Mouse (Mus musculus) liver, postnatal 0 days (tissue): ENCODE results near the gene Gm20716. TPM values are rescaled to one million over a fixed set of nuclear protein-coding genes. Genes with fewer than 3 reads are reported as not detected.

Experiments used
- ATAC-seq: fragments of 200-750 bp; cut with Nextera tagmentation; 2 replicates; pipeline ENCODE4 v1.8.0; 2017; ENCODE audit warnings: mild to moderate bottlenecking, moderate library complexity
- DNase-seq: peaks from one replicate; pipeline ENCODE4 v3.0.0-alpha.2; 2016
- H3K27ac ChIP-seq: fragments of 300-500 bp; sonication (generic); 2 replicates; pipeline ENCODE4 v1.5.1; 2014; ENCODE audit warnings: antibody characterized with exemption, moderate library complexity, mild to moderate bottlenecking, low read depth
- H3K27me3 ChIP-seq: fragments of 300-500 bp; sonication (generic); 2 replicates; pipeline ENCODE4 v1.6.1; 2014; ENCODE audit warnings: low read length, control low read depth, mixed read lengths; ENCODE audit not compliant: insufficient read depth
- H3K36me3 ChIP-seq: fragments of 300-500 bp; sonication (generic); replicated peaks from 2 replicates; pipeline ENCODE4 v1.6.1; 2014; ENCODE audit warnings: mild to moderate bottlenecking, control low read depth, low read length, moderate library complexity, mixed read lengths; ENCODE audit not compliant: insufficient read depth
- H3K4me1 ChIP-seq: fragments of 300-500 bp; sonication (generic); 2 replicates; pipeline ENCODE4 v1.6.1; 2014; ENCODE audit warnings: antibody characterized with exemption, mild to moderate bottlenecking, control low read depth; ENCODE audit not compliant: insufficient read depth
- H3K4me2 ChIP-seq: fragments of 300-500 bp; sonication (generic); 2 replicates; pipeline ENCODE4 v1.6.1; 2014; ENCODE audit warnings: low read depth, mild to moderate bottlenecking, low read length, moderate library complexity, mixed read lengths
- H3K4me3 ChIP-seq: fragments of 300-500 bp; sonication (generic); 2 replicates; pipeline ENCODE4 v1.5.1; 2014; ENCODE audit warnings: low read depth, low read length
- H3K9ac ChIP-seq: fragments of 300-500 bp; sonication (generic); replicated peaks from 2 replicates; pipeline ENCODE4 v1.6.1; 2014; ENCODE audit warnings: mild to moderate bottlenecking, moderate library complexity
- H3K9me3 ChIP-seq: fragments of 300-500 bp; sonication (generic); 2 replicates; pipeline ENCODE4 v1.6.1; 2016; ENCODE audit warnings: mild to moderate bottlenecking, control low read depth, low read length, mixed read lengths
- CTCF ChIP-seq: sonication (generic); IDR thresholded peaks from 2 replicates; pipeline ENCODE4 v1.5.1; 2016; ENCODE audit warnings: antibody characterized with exemption, low read depth
- EP300 ChIP-seq: IDR thresholded peaks from 2 replicates; pipeline ENCODE4 v1.6.1; 2016; ENCODE audit warnings: antibody characterized with exemption, low read depth, mild to moderate bottlenecking
- WGBS: fragments of 180-500 bp; shearing (Covaris S2); extraction: QIAGEN DNeasy Blood & Tissue Kit; methylation state at CpG from one replicate; pipeline ENCODE4 v1.1.7; 2014; ENCODE audit not compliant: insufficient replicate concordance; 5-methylcytosine and 5-hydroxymethylcytosine counted together
- polyA plus RNA-seq: library from polyadenylated mRNA; unstranded; fragments of >200 nt; fragmentation: Nextera tagmentation; extraction: Ambion mirVana; gene quantifications from 2 replicates; pipeline ENCODE4 v1.2.1, GENCODE M21; 2015

The Gm20716 gene
- polyA plus RNA-seq, 1 experiment from 2014 or later, result 2.8 TPM

DNA sequence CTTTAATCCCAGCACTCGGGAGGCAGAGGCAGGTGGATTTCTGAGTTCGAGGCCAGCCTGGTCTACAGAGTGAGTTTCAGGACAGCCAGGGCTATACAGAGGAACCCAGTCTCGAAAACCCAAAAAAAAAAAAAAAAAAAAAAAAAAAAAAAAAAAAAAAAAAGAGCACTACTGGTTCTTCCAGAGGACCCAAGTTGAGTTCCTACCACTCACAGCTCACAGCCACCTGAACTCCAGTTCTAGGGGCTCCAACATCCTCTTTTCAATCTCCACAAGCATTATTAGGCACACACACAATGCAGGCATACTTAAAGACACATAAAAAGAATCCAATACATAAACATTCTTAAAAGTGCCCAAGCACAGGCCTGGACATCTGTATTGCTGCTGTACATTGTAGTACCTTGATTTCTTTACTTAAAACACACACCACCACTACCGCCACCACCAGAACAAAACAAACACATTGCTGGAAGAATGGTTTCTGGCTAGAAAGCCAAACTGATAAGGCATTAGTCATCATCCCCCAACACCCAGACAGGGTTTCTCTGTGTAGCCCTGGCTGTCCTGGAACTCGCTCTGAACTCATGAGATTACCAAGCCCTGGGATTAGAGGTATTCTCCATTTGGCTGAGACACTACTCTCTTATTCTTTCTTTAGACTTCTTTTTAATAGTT is 30.0 kb downstream of the Gm20716 start:
- ATAC-seq (no peak), DNase-seq (no peak)
- Histone ChIP-seq H3K9me3 (no peaks in the 10 kb centered on the region), H3K9ac (no peak overlapping the region), H3K4me1 (peaks cover 46% of the 10 kb centered on the region), H3K27me3 (no peaks in the 10 kb centered on the region), H3K4me2 (no peak overlapping the region), H3K4me3 (no peak overlapping the region), H3K36me3 (peaks cover 37% of the 10 kb centered on the region), H3K27ac (no peak overlapping the region)
- TF ChIP-seq CTCF (no peak), EP300 (no peak)
- 58% methylated on average over 4 of the region's 5 CpGs for WGBS

DNA sequence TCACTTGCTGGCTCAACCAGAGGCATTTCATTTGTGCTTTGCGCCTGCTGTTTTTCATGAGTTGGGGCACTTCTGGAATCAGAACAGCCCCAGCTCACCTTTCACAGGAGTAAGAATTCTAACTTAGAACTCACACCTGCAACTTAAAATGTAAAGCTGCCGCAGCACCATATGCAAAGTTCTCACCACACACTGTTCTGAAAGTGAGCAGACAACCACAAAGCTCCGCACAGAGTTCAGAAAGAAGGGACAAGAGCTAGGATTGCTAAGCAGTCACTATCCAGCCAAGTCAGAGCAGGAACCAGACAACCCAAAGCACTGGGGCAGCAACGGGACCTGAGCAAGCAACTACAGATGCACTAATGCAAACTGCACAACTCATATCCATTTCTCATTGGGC is 30.7 kb downstream of the Gm20716 start:
- Histone ChIP-seq H3K4me3 (no peak overlapping the region), H3K27me3 (no peaks in the 10 kb centered on the region), H3K36me3 (peaks cover 38% of the 10 kb centered on the region), H3K9ac (peak overlapping the region; percentile 19; the same call in 1 of the 2 replicates), H3K27ac (peak overlapping the region; percentile 61; the same call in 1 of the 2 replicates), H3K4me1 (peaks cover 41% of the 10 kb centered on the region), H3K9me3 (no peaks in the 10 kb centered on the region), H3K4me2 (peak overlapping the region; percentile 46)
- ATAC-seq, result no peak
- TF ChIP-seq EP300 (no peak), CTCF (no peak)
- WGBS, result 87% methylated on average over 4 of the region's 4 CpGs
- DNase-seq, result no peak

DNA sequence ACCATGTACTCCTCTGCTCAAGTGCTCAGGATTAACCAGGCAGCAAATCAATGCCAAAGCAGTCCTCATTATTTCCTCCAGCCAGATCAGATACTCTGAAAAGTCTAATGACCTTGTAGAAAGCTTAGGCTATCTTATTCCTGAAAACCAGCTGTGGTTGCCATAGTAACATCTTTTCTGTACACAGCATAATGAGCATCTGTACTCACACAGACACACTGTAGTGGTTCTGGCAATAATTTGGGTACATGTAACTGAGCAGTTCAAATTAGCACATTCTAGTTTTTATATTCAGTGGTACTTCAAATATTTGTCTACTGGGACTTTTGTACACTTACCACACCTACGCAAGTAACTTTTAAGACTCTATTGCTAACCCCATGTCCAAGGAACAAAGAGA is 31.7 kb downstream of the Gm20716 start:
- peaks cover 36% of the 10 kb centered on the region for H3K4me1 ChIP-seq
- H3K27me3 ChIP-seq, result no peaks in the 10 kb centered on the region
- H3K9me3 ChIP-seq, result no peaks in the 10 kb centered on the region
- TF ChIP-seq CTCF (no peak), EP300 (no peak)
- 73% methylated on average over 1 of the region's 1 CpGs for WGBS
- peak overlapping the region; percentile 52 for H3K27ac ChIP-seq
- no peak for DNase-seq
- no peak overlapping the region for H3K9ac ChIP-seq
- ATAC-seq, result no peak
- H3K36me3 ChIP-seq, result peaks cover 34% of the 10 kb centered on the region
- 0 out of 2 replicates have a peak overlapping the region, but pooled peaks have one; percentile 46 for H3K4me2 ChIP-seq
- no peak overlapping the region for H3K4me3 ChIP-seq

DNA sequence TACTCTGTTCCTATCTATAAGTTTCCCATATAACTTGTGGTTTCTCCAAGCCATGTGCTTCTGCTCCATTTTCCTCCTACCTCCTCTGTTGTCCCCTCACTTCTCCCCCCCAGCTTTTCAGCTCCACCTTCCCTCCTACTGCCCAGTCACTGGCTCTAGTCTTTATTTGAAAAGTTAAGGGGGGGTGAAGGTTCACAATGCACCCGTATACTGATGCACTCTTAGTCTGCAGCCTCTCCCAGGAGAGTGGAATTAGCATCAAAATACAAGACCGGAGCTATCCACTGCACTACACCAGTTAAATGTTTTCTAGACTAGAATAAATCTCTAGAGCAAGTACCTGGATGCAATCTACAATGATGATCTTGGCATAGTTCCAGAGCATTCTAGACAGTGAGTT is 34.4 kb downstream of the Gm20716 start:
- TF ChIP-seq CTCF (no peak), EP300 (no peak)
- H3K36me3 ChIP-seq, result peaks cover 30% of the 10 kb centered on the region

DNA sequence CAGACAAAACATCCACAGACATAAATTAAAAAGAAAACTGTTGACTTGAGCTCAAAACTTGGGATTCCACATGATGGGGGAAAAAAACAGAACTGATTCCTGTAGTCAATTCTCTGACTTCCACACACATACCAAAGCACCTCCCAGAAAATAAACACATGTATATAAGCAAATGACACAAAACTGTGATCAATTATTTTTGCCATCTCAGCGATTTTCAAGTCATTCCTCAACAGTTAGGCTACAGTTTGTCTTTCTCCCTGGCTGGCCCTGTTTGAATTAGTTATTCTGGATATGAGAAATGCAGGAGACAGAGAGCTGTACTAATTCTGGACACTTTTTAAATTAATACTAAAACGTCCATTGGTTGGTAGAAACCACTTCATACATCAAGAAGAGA is 36.5 kb downstream of the Gm20716 start:
- no peaks in the 10 kb centered on the region for H3K27me3 ChIP-seq
- no peak overlapping the region for H3K27ac ChIP-seq
- TF ChIP-seq CTCF (no peak), EP300 (no peak)
- 59% methylated on average over 2 of the region's 2 CpGs for WGBS
- H3K4me1 ChIP-seq, result peaks cover 22% of the 10 kb centered on the region
- DNase-seq (no peak), ATAC-seq (no peak)
- H3K9ac ChIP-seq, result no peak overlapping the region
- H3K9me3 ChIP-seq, result no peaks in the 10 kb centered on the region
- H3K36me3 ChIP-seq, result peaks cover 24% of the 10 kb centered on the region
- no peak overlapping the region for H3K4me3 ChIP-seq
- no peak overlapping the region for H3K4me2 ChIP-seq

More for the DNA sequence above, 34.4 kb downstream of the Gm20716 start:
- H3K4me3 ChIP-seq, result no peak overlapping the region
- peaks cover 33% of the 10 kb centered on the region for H3K4me1 ChIP-seq
- H3K27me3 ChIP-seq, result no peaks in the 10 kb centered on the region
- no peaks in the 10 kb centered on the region for H3K9me3 ChIP-seq
- H3K9ac ChIP-seq, result no peak overlapping the region
- H3K4me2 ChIP-seq, result no peak overlapping the region
- DNase-seq (no peak), ATAC-seq (no peak)
- no peak overlapping the region for H3K27ac ChIP-seq
- WGBS, result 74% methylated on average over 2 of the region's 2 CpGs

DNA sequence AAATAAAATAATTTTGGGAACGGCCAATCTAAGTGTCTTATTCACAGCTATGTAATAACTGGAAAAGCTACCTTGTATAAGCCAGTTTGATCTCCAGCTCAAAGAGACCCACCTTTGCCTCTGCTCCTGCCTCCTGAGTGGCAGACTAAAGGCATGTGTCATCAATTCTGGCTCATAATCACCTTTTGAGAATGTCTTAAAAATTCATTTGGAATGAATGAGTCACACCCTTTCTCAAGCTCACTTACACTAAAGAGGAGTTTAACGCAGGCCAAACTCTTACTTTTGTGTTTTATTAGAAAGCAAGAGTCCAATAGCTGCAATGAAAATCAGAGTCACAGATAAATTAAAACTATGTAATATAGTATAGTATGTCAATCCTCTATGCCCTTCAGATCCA is 38.3 kb downstream of the Gm20716 start:
- no peak for TF ChIP-seq EP300
- TF ChIP-seq CTCF, result no peak
- no peak for DNase-seq
- Histone ChIP-seq H3K36me3 (peaks cover 29% of the 10 kb centered on the region), H3K27me3 (no peaks in the 10 kb centered on the region), H3K9ac (no peak overlapping the region), H3K4me3 (no peak overlapping the region), H3K4me2 (no peak overlapping the region), H3K9me3 (no peaks in the 10 kb centered on the region), H3K4me1 (peaks cover 17% of the 10 kb centered on the region), H3K27ac (no peak overlapping the region)
- no peak for ATAC-seq
- 94% methylated on average over 2 of the region's 2 CpGs for WGBS

DNA sequence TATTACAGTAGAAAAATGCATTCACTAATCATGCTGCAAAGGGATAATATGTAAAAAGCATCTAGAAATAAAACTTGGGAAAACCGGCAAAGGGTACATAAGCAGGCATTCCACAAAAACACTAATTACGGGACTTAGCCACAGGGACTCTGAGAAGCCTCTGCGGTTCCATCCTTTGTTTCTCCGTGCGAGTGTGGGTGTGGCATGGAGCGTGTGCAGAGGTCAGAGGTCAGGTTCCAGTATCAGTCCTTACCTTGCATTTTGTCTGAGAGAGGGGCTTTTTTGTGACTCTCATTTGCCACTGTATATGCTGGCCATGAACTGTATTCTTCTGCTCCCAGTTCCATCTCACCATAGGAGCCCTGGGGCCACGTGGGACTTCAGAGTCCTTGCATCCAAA is 54.2 kb downstream of the Gm20716 start:
- Histone ChIP-seq H3K27ac (no peak overlapping the region), H3K9ac (no peak overlapping the region), H3K9me3 (no peaks in the 10 kb centered on the region), H3K4me3 (no peak overlapping the region), H3K4me2 (no peak overlapping the region), H3K4me1 (peaks cover 2% of the 10 kb centered on the region; the same call in 1 of the 2 replicates), H3K36me3 (peaks cover 7% of the 10 kb centered on the region), H3K27me3 (no peaks in the 10 kb centered on the region)
- no peak for DNase-seq
- no peak for ATAC-seq
- WGBS, result 64% methylated on average over 7 of the region's 7 CpGs
- TF ChIP-seq CTCF (no peak), EP300 (no peak)
